Mouse (Mus musculus) neural tube, embryonic 14.5 days (tissue): ENCODE measurements around the gene Tbc1d20. TPM values are rescaled to one million over a fixed set of nuclear protein-coding genes. Genes with fewer than 3 reads are reported as not detected.

Experiments
- ATAC-seq: fragments of 200-750 bp; cut with Nextera tagmentation; 2 replicates; pipeline ENCODE4 v1.8.0; 2017; ENCODE audit warnings: low read depth, mild to moderate bottlenecking, moderate TSS enrichment, moderate library complexity
- H3K27ac ChIP-seq: fragments of 300-500 bp; sonication (generic); 2 replicates; pipeline ENCODE4 v1.5.1; 2014; ENCODE audit warnings: low read depth, mild to moderate bottlenecking, control low read depth, low read length, moderate library complexity, mixed read lengths
- H3K27me3 ChIP-seq: fragments of 300-500 bp; sonication (generic); 2 replicates; pipeline ENCODE4 v1.6.1; 2014; ENCODE audit warnings: low read length; ENCODE audit not compliant: control insufficient read depth, insufficient read depth
- H3K36me3 ChIP-seq: fragments of 300-500 bp; sonication (generic); 2 replicates; pipeline ENCODE4 v1.6.1; 2014; ENCODE audit warnings: low read length, mixed read lengths; ENCODE audit not compliant: control insufficient read depth, insufficient read depth
- H3K4me1 ChIP-seq: fragments of 300-500 bp; sonication (generic); 2 replicates; pipeline ENCODE4 v1.6.1; 2014; ENCODE audit warnings: low read length; ENCODE audit not compliant: control insufficient read depth, insufficient read depth
- H3K4me2 ChIP-seq: fragments of 300-500 bp; sonication (generic); 2 replicates; pipeline ENCODE4 v1.6.1; 2014; ENCODE audit warnings: mild to moderate bottlenecking, low read depth, low read length, control low read depth
- H3K4me3 ChIP-seq: fragments of 300-500 bp; sonication (generic); 2 replicates; pipeline ENCODE4 v1.5.1; 2014; ENCODE audit warnings: low read depth, low read length, control low read depth, mixed read lengths
- H3K9ac ChIP-seq: fragments of 300-500 bp; sonication (generic); replicated peaks from 2 replicates; pipeline ENCODE4 v1.6.1; 2014; ENCODE audit warnings: low read depth, mild to moderate bottlenecking, control low read depth, low read length, mixed read lengths
- H3K9me3 ChIP-seq: fragments of 300-500 bp; sonication (generic); 2 replicates; pipeline ENCODE4 v1.6.1; 2016; ENCODE audit warnings: low read length; ENCODE audit not compliant: control insufficient read depth
- WGBS: fragments of 180-500 bp; shearing (Covaris S2); extraction: QIAGEN DNeasy Blood & Tissue Kit; methylation state at CpG from one replicate; pipeline ENCODE4 v1.1.7; 2014; 5-methylcytosine and 5-hydroxymethylcytosine counted together
- polyA plus RNA-seq: library from polyadenylated mRNA; unstranded; fragments of >200 nt; fragmentation: Nextera tagmentation; extraction: Ambion mirVana; gene quantifications from 2 replicates; pipeline ENCODE4 v1.2.1, GENCODE M21; 2014

Gene Tbc1d20
- polyA plus RNA-seq, 1 experiment from 2014 or later = 28.0 TPM

- 60% methylated on average over 2 of the region's 2 CpGs for WGBS
- ATAC-seq = no peak
These were observed 1.2 kb upstream of the Tbc1d20 start for GRCm38 (mm10) chr2:152292475-152292874.

GRCm38 (mm10) chr2:152293179-152293726 lies 375 bp upstream of the Tbc1d20 start:
- Histone ChIP-seq H3K27me3 (no peaks in the 10 kb centered on the region), H3K4me3 (peak overlapping the region; percentile 89), H3K4me1 (peaks cover 23% of the 10 kb centered on the region), H3K36me3 (no peaks in the 10 kb centered on the region), H3K9ac (peak overlapping the region; percentile 93), H3K27ac (no peak overlapping the region), H3K9me3 (no peaks in the 10 kb centered on the region), H3K4me2 (peak overlapping the region; percentile 84)
- 1% methylated on average over 15 of the region's 15 CpGs for WGBS
- peak; percentile 76 for ATAC-seq

More at GRCm38 (mm10) chr2:152292475-152292874, 1.2 kb upstream of the Tbc1d20 start:
- no peaks in the 10 kb centered on the region for H3K9me3 ChIP-seq
- no peak overlapping the region for H3K4me3 ChIP-seq
- no peak overlapping the region for H3K4me2 ChIP-seq
- H3K27ac ChIP-seq = no peak overlapping the region
- no peaks in the 10 kb centered on the region for H3K36me3 ChIP-seq
- peaks cover 20% of the 10 kb centered on the region for H3K4me1 ChIP-seq
- H3K27me3 ChIP-seq = no peaks in the 10 kb centered on the region
- H3K9ac ChIP-seq = no peak overlapping the region

DNA sequence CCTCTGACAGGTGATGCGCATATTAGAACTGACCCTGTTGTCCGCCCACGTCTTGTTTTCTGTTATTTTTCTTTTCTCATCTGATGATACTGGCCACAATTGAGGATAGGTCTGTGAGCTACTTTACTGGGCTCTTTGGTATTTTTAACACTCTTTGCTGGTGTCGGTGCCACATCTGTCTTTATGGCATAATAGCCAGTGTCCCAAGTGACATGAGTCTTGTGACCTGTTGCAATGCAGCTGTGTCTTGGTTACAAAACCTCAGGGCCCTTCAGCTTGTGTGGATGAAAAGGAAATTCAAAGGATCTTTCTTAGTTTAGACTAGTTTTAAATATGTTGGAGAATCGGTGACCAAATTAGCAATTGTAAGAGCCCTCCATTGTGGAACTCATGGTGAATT lies 913 bp downstream of the Tbc1d20 start:
- 33% methylated on average over 5 of the region's 5 CpGs for WGBS
- Histone ChIP-seq H3K9ac (0 out of 2 replicates have a peak overlapping the region, but pooled peaks have one; percentile 32), H3K36me3 (no peaks in the 10 kb centered on the region), H3K9me3 (no peaks in the 10 kb centered on the region), H3K27me3 (no peaks in the 10 kb centered on the region), H3K4me2 (peak overlapping the region; percentile 84), H3K4me3 (peak overlapping the region; percentile 89), H3K27ac (no peak overlapping the region), H3K4me1 (peaks cover 23% of the 10 kb centered on the region)
- no peak for ATAC-seq

GRCm38 (mm10) chr2:152302862-152303261 lies 9.2 kb downstream of the Tbc1d20 start:
- H3K4me2 ChIP-seq = no peak overlapping the region
- WGBS = 91% methylated on average over 2 of the region's 2 CpGs
- H3K4me3 ChIP-seq = no peak overlapping the region
- no peaks in the 10 kb centered on the region for H3K4me1 ChIP-seq
- no peaks in the 10 kb centered on the region for H3K9me3 ChIP-seq
- ATAC-seq = no peak
- peaks cover 30% of the 10 kb centered on the region for H3K36me3 ChIP-seq
- H3K27ac ChIP-seq = no peak overlapping the region
- no peaks in the 10 kb centered on the region for H3K27me3 ChIP-seq
- H3K9ac ChIP-seq = no peak overlapping the region

DNA sequence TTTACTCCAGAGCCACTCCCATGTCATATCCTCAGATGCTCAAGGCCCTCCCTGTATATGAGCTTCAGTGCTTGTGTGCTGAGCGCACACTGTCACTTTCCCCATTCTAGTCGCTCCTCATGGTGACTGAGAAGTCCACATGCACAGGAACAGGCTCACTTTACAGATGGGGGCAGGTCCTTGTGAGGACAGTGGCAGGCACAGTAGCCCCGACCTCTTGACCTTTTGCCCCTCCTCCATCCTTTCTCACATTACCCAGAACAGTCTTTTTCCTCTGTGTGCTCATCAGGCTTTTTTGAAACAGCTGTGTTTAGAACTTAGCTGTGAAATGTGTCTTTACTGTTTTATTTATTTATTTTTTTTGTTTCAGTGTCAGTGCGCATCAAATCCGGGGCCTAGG lies 10.2 kb downstream of the Tbc1d20 start:
- H3K27ac ChIP-seq = no peak overlapping the region
- no peaks in the 10 kb centered on the region for H3K27me3 ChIP-seq
- 70% methylated on average over 5 of the region's 5 CpGs for WGBS
- H3K9me3 ChIP-seq = no peaks in the 10 kb centered on the region
- H3K36me3 ChIP-seq = peaks cover 39% of the 10 kb centered on the region
- H3K4me2 ChIP-seq = no peak overlapping the region
- ATAC-seq = no peak
- no peak overlapping the region for H3K9ac ChIP-seq
- H3K4me1 ChIP-seq = no peaks in the 10 kb centered on the region
- no peak overlapping the region for H3K4me3 ChIP-seq

GRCm38 (mm10) chr2:152305480-152305879 lies 11.9 kb downstream of the Tbc1d20 start:
- peaks cover 49% of the 10 kb centered on the region for H3K36me3 ChIP-seq
- no peaks in the 10 kb centered on the region for H3K9me3 ChIP-seq
- no peak overlapping the region for H3K9ac ChIP-seq
- no peak overlapping the region for H3K4me2 ChIP-seq
- no peak for ATAC-seq
- 96% methylated on average over 6 of the region's 6 CpGs for WGBS
- H3K4me3 ChIP-seq = no peak overlapping the region
- no peaks in the 10 kb centered on the region for H3K27me3 ChIP-seq
- no peaks in the 10 kb centered on the region for H3K4me1 ChIP-seq
- H3K27ac ChIP-seq = no peak overlapping the region

GRCm38 (mm10) chr2:152307186-152307585 lies 13.6 kb downstream of the Tbc1d20 start:
- no peaks in the 10 kb centered on the region for H3K4me1 ChIP-seq
- WGBS = 91% methylated on average over 3 of the region's 3 CpGs
- no peaks in the 10 kb centered on the region for H3K9me3 ChIP-seq
- no peak overlapping the region for H3K9ac ChIP-seq
- no peak overlapping the region for H3K27ac ChIP-seq
- H3K27me3 ChIP-seq = no peaks in the 10 kb centered on the region
- no peak for ATAC-seq
- H3K36me3 ChIP-seq = peaks cover 59% of the 10 kb centered on the region
- no peak overlapping the region for H3K4me3 ChIP-seq
- H3K4me2 ChIP-seq = no peak overlapping the region

GRCm38 (mm10) chr2:152312996-152313395 lies 19.4 kb downstream of the Tbc1d20 start:
- H3K36me3 ChIP-seq = peaks cover 67% of the 10 kb centered on the region
- H3K9ac ChIP-seq = no peak overlapping the region
- H3K4me1 ChIP-seq = no peaks in the 10 kb centered on the region
- no peak overlapping the region for H3K4me3 ChIP-seq
- no peaks in the 10 kb centered on the region for H3K27me3 ChIP-seq
- no peak for ATAC-seq
- no peak overlapping the region for H3K27ac ChIP-seq
- no peak overlapping the region for H3K4me2 ChIP-seq
- WGBS = 83% methylated on average over 7 of the region's 7 CpGs
- no peaks in the 10 kb centered on the region for H3K9me3 ChIP-seq

GRCm38 (mm10) chr2:152313926-152314325 lies 20.3 kb downstream of the Tbc1d20 start:
- no peak overlapping the region for H3K27ac ChIP-seq
- H3K4me2 ChIP-seq = no peak overlapping the region
- no peak overlapping the region for H3K4me3 ChIP-seq
- no peaks in the 10 kb centered on the region for H3K4me1 ChIP-seq
- H3K27me3 ChIP-seq = no peaks in the 10 kb centered on the region
- H3K36me3 ChIP-seq = peaks cover 64% of the 10 kb centered on the region
- no peak for ATAC-seq
- H3K9ac ChIP-seq = no peak overlapping the region
- no peaks in the 10 kb centered on the region for H3K9me3 ChIP-seq
- 92% methylated on average over 6 of the region's 6 CpGs for WGBS
